Mouse (Mus musculus) natural killer cell, adult 2 months (primary cell): ENCODE measurements around the gene Tdrd1.

Source experiments
- DNase-seq, 2 experiments: peaks; one replicate each; pipeline ENCODE4 v3.0.0; 2022; ENCODE audit warnings: low spot score in 2 of 2

The Tdrd1 gene

GRCm38 (mm10) chr19:56910561-56910960 lies 84.6 kb downstream of the Tdrd1 start:
- DNase-seq = no peak

- DNase-seq = no peak
Observed at GRCm38 (mm10) chr19:56913761-56914160, 87.8 kb downstream of the Tdrd1 start.

GRCm38 (mm10) chr19:56914658-56915057 lies 88.6 kb downstream of the Tdrd1 start:
- DNase-seq = no peak

GRCm38 (mm10) chr19:56915084-56915483 lies 89.1 kb downstream of the Tdrd1 start:
- DNase-seq = no peak
